Mouse (Mus musculus): Measurements from ENCODE around the gene Gm29133.

GRCm38 (mm10) chr3:75834827-75835226 lies 86.8 kb downstream of the Gm29133 start:
- no peak for TF ChIP-seq POLR2A (IDR thresholded peaks at IDR 0.05; ENCODE audit: insufficient read length, low read depth)
- no peak for TF ChIP-seq USF1 (IDR thresholded peaks at IDR 0.05; ENCODE audit: low read depth)
- no peak for TF ChIP-seq E2F4 (IDR thresholded peaks at IDR 0.05; ENCODE audit: insufficient read depth)
- no peak for TF ChIP-seq TCF12 (IDR thresholded peaks at IDR 0.05; ENCODE audit: insufficient read depth, poor library complexity, severe bottlenecking)
- TF ChIP-seq MYOG (IDR thresholded peaks at IDR 0.05; ENCODE audit: control insufficient read depth in 1 of 3, insufficient read depth in 1 of 3, insufficient read length in 2 of 3, low read depth in 2 of 3) = no peak

Measured in myocyte (in vitro differentiated cells).